Mouse (Mus musculus) embryonic facial prominence, embryonic 13.5 days (tissue): Measurements from ENCODE around the gene Sec24d. TPM values are rescaled to one million over a fixed set of nuclear protein-coding genes. Genes with fewer than 3 reads are reported as not detected.

Source experiments
- ATAC-seq: fragments of 200-750 bp; cut with Nextera tagmentation; 2 replicates; pipeline ENCODE4 v1.8.0; 2017; ENCODE audit warnings: low read depth; ENCODE audit not compliant: insufficient number of reproducible peaks, insufficient read depth, low FRiP score, low TSS enrichment
- H3K27ac ChIP-seq: fragments of 300-500 bp; sonication (generic); 2 replicates; pipeline ENCODE4 v1.5.1; 2015; ENCODE audit warnings: moderate library complexity, mild to moderate bottlenecking, inconsistent platforms
- H3K27me3 ChIP-seq: fragments of 300-500 bp; sonication (generic); 2 replicates; pipeline ENCODE4 v1.6.1; 2015; ENCODE audit warnings: mild to moderate bottlenecking, inconsistent platforms
- H3K36me3 ChIP-seq: fragments of 300-500 bp; sonication (generic); 2 replicates; pipeline ENCODE4 v1.6.1; 2015; ENCODE audit warnings: mild to moderate bottlenecking, inconsistent platforms
- H3K4me1 ChIP-seq: fragments of 300-500 bp; sonication (generic); 2 replicates; pipeline ENCODE4 v1.6.1; 2015; ENCODE audit warnings: inconsistent platforms
- H3K4me2 ChIP-seq: fragments of 300-500 bp; sonication (generic); 2 replicates; pipeline ENCODE4 v1.6.1; 2015; ENCODE audit warnings: moderate library complexity, mild to moderate bottlenecking, inconsistent platforms
- H3K4me3 ChIP-seq: fragments of 300-500 bp; sonication (generic); 2 replicates; pipeline ENCODE4 v1.5.1; 2015; ENCODE audit warnings: mild to moderate bottlenecking, inconsistent platforms
- H3K9ac ChIP-seq: fragments of 300-500 bp; sonication (generic); 2 replicates; pipeline ENCODE4 v1.6.1; 2015; ENCODE audit warnings: mild to moderate bottlenecking, inconsistent platforms
- H3K9me3 ChIP-seq: fragments of 300-500 bp; sonication (generic); 2 replicates; pipeline ENCODE4 v1.6.1; 2016; ENCODE audit warnings: inconsistent platforms
- WGBS: fragments of 180-500 bp; shearing (Covaris S2); methylation state at CpG from one replicate; pipeline ENCODE4 v1.1.7; 2015; ENCODE audit warnings: mixed read lengths; 5-methylcytosine and 5-hydroxymethylcytosine counted together
- polyA plus RNA-seq: library from polyadenylated mRNA; unstranded; fragments of >200 nt; fragmentation: Nextera tagmentation; extraction: Ambion mirVana; gene quantifications from 2 replicates; pipeline ENCODE4 v1.2.1, GENCODE M21; 2015

Sec24d gene
- polyA plus RNA-seq, 1 experiment from 2014 or later, result 75.1 TPM

- peaks cover 12% of the 10 kb centered on the region for H3K36me3 ChIP-seq
- ATAC-seq, result no peak
- no peak overlapping the region for H3K27ac ChIP-seq
- no peaks in the 10 kb centered on the region for H3K9me3 ChIP-seq
- peaks cover 12% of the 10 kb centered on the region for H3K4me1 ChIP-seq
- H3K9ac ChIP-seq, result no peak overlapping the region
- H3K4me3 ChIP-seq, result no peak overlapping the region
- no peak overlapping the region for H3K4me2 ChIP-seq
- WGBS, result 77% methylated on average over 4 of the region's 4 CpGs
- no peaks in the 10 kb centered on the region for H3K27me3 ChIP-seq
Observed at GRCm38 (mm10) chr3:123324326-123324725, 57.1 kb downstream of the Sec24d start.

- no peak overlapping the region for H3K4me2 ChIP-seq
- no peak overlapping the region for H3K4me3 ChIP-seq
- H3K27me3 ChIP-seq, result no peaks in the 10 kb centered on the region
- H3K4me1 ChIP-seq, result peaks cover 12% of the 10 kb centered on the region
- 41% methylated on average over 6 of the region's 6 CpGs for WGBS
- no peak overlapping the region for H3K9ac ChIP-seq
- H3K9me3 ChIP-seq, result no peaks in the 10 kb centered on the region
- ATAC-seq, result no peak
- H3K36me3 ChIP-seq, result peaks cover 16% of the 10 kb centered on the region
- no peak overlapping the region for H3K27ac ChIP-seq
Observed at GRCm38 (mm10) chr3:123329251-123329650, 62.0 kb downstream of the Sec24d start.

GRCm38 (mm10) chr3:123330221-123330620, 63.0 kb downstream of the Sec24d start:
- no peaks in the 10 kb centered on the region for H3K27me3 ChIP-seq
- no peak overlapping the region for H3K4me3 ChIP-seq
- H3K9me3 ChIP-seq, result no peaks in the 10 kb centered on the region
- H3K9ac ChIP-seq, result no peak overlapping the region
- WGBS, result 77% methylated on average over 4 of the region's 4 CpGs
- H3K4me2 ChIP-seq, result no peak overlapping the region
- H3K4me1 ChIP-seq, result peaks cover 9% of the 10 kb centered on the region; the same call in 1 of the 2 replicates
- H3K36me3 ChIP-seq, result peaks cover 16% of the 10 kb centered on the region
- no peak overlapping the region for H3K27ac ChIP-seq
- ATAC-seq, result no peak

- no peak overlapping the region for H3K27ac ChIP-seq
- no peaks in the 10 kb centered on the region for H3K27me3 ChIP-seq
- H3K4me3 ChIP-seq, result no peak overlapping the region
- no peak overlapping the region for H3K4me2 ChIP-seq
- no peaks in the 10 kb centered on the region for H3K9me3 ChIP-seq
- H3K9ac ChIP-seq, result no peak overlapping the region
- ATAC-seq, result no peak
- peaks cover 12% of the 10 kb centered on the region for H3K4me1 ChIP-seq
- 90% methylated on average over 2 of the region's 2 CpGs for WGBS
- H3K36me3 ChIP-seq, result peaks cover 19% of the 10 kb centered on the region
Observed at GRCm38 (mm10) chr3:123332330-123333054, 65.2 kb downstream of the Sec24d start.

GRCm38 (mm10) chr3:123333055-123333424, 65.8 kb downstream of the Sec24d start:
- 31% methylated on average over 4 of the region's 4 CpGs for WGBS
- no peak for ATAC-seq
- Histone ChIP-seq H3K27ac (no peak overlapping the region), H3K9me3 (no peaks in the 10 kb centered on the region), H3K27me3 (no peaks in the 10 kb centered on the region), H3K4me1 (peaks cover 15% of the 10 kb centered on the region), H3K4me3 (no peak overlapping the region), H3K9ac (no peak overlapping the region), H3K4me2 (no peak overlapping the region), H3K36me3 (peaks cover 17% of the 10 kb centered on the region)

GRCm38 (mm10) chr3:123334947-123335346, 67.7 kb downstream of the Sec24d start:
- Histone ChIP-seq H3K4me2 (no peak overlapping the region), H3K27ac (no peak overlapping the region; the same call in 1 of the 2 replicates), H3K4me3 (no peak overlapping the region), H3K9me3 (no peaks in the 10 kb centered on the region), H3K36me3 (peaks cover 17% of the 10 kb centered on the region), H3K27me3 (no peaks in the 10 kb centered on the region), H3K9ac (no peak overlapping the region), H3K4me1 (peaks cover 13% of the 10 kb centered on the region; the same call in 1 of the 2 replicates)
- 67% methylated on average over 7 of the region's 7 CpGs for WGBS
- no peak for ATAC-seq

GRCm38 (mm10) chr3:123335480-123335879, 68.2 kb downstream of the Sec24d start:
- Histone ChIP-seq H3K27me3 (no peaks in the 10 kb centered on the region), H3K27ac (no peak overlapping the region), H3K9me3 (no peaks in the 10 kb centered on the region), H3K36me3 (peaks cover 22% of the 10 kb centered on the region), H3K4me3 (no peak overlapping the region), H3K4me2 (no peak overlapping the region), H3K9ac (no peak overlapping the region), H3K4me1 (peaks cover 13% of the 10 kb centered on the region; the same call in 1 of the 2 replicates)
- 28% methylated on average over 3 of the region's 3 CpGs for WGBS
- no peak for ATAC-seq

GRCm38 (mm10) chr3:123336455-123336854, 69.2 kb downstream of the Sec24d start:
- Histone ChIP-seq H3K4me3 (no peak overlapping the region), H3K9ac (no peak overlapping the region), H3K4me1 (peaks cover 13% of the 10 kb centered on the region; the same call in 1 of the 2 replicates), H3K36me3 (peaks cover 21% of the 10 kb centered on the region), H3K4me2 (no peak overlapping the region), H3K9me3 (no peaks in the 10 kb centered on the region), H3K27ac (no peak overlapping the region), H3K27me3 (no peaks in the 10 kb centered on the region)
- WGBS, result 81% methylated on average over 7 of the region's 7 CpGs
- no peak for ATAC-seq

- Histone ChIP-seq H3K4me1 (peaks cover 13% of the 10 kb centered on the region; the same call in 1 of the 2 replicates), H3K9me3 (no peaks in the 10 kb centered on the region), H3K36me3 (peaks cover 21% of the 10 kb centered on the region), H3K27me3 (no peaks in the 10 kb centered on the region), H3K27ac (no peak overlapping the region), H3K9ac (no peak overlapping the region), H3K4me3 (no peak overlapping the region), H3K4me2 (no peak overlapping the region)
- no peak for ATAC-seq
- 77% methylated on average over 5 of the region's 5 CpGs for WGBS
Observed at GRCm38 (mm10) chr3:123336951-123337350, 69.7 kb downstream of the Sec24d start.

- H3K4me2 ChIP-seq, result no peak overlapping the region
- WGBS, result 73% methylated on average over 6 of the region's 6 CpGs
- peaks cover 13% of the 10 kb centered on the region; the same call in 1 of the 2 replicates for H3K4me1 ChIP-seq
- H3K9ac ChIP-seq, result no peak overlapping the region
- no peak overlapping the region for H3K4me3 ChIP-seq
- ATAC-seq, result no peak
- no peaks in the 10 kb centered on the region for H3K9me3 ChIP-seq
- H3K27ac ChIP-seq, result no peak overlapping the region
- no peaks in the 10 kb centered on the region for H3K27me3 ChIP-seq
- peaks cover 23% of the 10 kb centered on the region for H3K36me3 ChIP-seq
Observed at GRCm38 (mm10) chr3:123337853-123338252, 70.6 kb downstream of the Sec24d start.

GRCm38 (mm10) chr3:123338666-123339195, 71.5 kb downstream of the Sec24d start:
- Histone ChIP-seq H3K36me3 (peaks cover 32% of the 10 kb centered on the region), H3K9ac (no peak overlapping the region), H3K4me2 (no peak overlapping the region), H3K27me3 (no peaks in the 10 kb centered on the region), H3K4me3 (no peak overlapping the region), H3K4me1 (peaks cover 13% of the 10 kb centered on the region; the same call in 1 of the 2 replicates), H3K9me3 (no peaks in the 10 kb centered on the region), H3K27ac (no peak overlapping the region)
- no peak for ATAC-seq
- 76% methylated on average over 12 of the region's 12 CpGs for WGBS

- Histone ChIP-seq H3K27ac (no peak overlapping the region), H3K4me3 (no peak overlapping the region), H3K4me1 (0 out of 2 replicates have a peak, but pooled peaks cover 4% of the 10 kb centered on the region), H3K4me2 (no peak overlapping the region), H3K36me3 (peaks cover 53% of the 10 kb centered on the region), H3K27me3 (no peaks in the 10 kb centered on the region), H3K9ac (no peak overlapping the region), H3K9me3 (no peaks in the 10 kb centered on the region)
- 74% methylated on average over 2 of the region's 2 CpGs for WGBS
- ATAC-seq, result no peak
Observed at GRCm38 (mm10) chr3:123341049-123341448, 73.8 kb downstream of the Sec24d start.
